Mouse (Mus musculus) T-helper 2 cell (primary cell): ENCODE data around the gene Macrod2.

Source experiments
- in situ Hi-C: fragments of 300-600 bp; cut with MboI, MseI; formaldehyde crosslinking; loops from one replicate; pipeline ENCODE4 v1.15.1; 2025; ENCODE audit warnings: high pct_unique_total_duplicates

Gene Macrod2

GRCm38 (mm10) chr2:140906123-140906522 is 511.0 kb downstream of the Macrod2 start:
- in situ Hi-C loops, result no loop called here

GRCm38 (mm10) chr2:140911463-140911862 is 516.4 kb downstream of the Macrod2 start:
- in situ Hi-C loops, result no loop called here

DNA sequence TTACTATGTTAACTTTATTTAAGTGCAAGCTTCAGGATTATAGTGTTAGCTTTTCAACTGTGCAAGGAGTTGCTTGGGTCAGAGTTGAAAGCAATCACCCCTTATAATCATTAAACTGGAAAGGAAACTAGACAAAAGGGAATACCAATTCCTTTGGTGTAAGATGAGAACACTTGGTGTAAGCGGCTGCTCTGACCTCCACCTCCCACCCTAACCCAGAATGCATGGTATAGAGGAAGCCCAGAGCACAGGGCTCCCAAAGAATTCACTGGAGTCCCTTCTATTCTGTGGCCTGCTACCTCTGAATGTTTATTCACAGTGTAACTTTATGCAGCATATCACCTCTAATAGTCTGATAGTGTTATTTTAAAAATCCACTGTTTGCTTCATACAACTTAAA is 517.1 kb downstream of the Macrod2 start:
- in situ Hi-C loops, result no loop called here

- in situ Hi-C loops, result no loop called here
These were observed 517.8 kb downstream of the Macrod2 start for GRCm38 (mm10) chr2:140912931-140913330.

DNA sequence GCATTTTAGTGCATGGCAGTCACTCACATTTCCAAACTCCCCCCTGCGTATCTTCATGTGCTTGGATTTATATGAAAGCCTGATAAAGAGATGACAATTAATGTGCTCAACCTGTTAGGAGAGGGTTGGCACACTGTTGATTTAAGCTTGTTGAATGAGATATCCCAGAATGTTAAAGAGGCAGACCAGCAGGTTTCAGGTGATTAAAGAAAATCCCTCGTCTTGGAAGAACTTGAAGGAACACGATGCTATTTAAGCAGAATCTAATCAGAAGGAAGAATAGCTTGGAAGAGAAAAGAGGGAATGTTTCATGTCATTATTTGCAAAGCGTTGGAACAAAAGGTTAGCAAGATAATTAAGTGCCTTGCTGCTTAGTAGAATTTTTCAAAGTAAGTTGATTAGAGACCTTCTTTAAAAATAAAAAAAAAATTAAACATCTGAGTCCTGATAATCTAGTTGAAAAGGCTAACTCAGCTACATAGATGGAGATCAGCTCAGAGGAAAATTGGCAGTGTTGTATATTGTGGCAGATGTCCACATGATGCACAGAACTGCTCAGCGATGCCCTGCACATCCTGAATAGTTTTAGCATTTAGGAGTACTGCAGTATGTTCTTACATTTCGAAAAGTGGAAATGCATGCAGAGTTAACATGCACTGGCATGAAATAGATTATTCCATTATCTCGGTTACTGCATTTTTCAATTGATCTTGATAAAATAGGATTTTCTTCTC is 518.7 kb downstream of the Macrod2 start:
- in situ Hi-C loops, result no loop called here

GRCm38 (mm10) chr2:140926922-140927321 is 531.8 kb downstream of the Macrod2 start:
- in situ Hi-C loops, result no loop called here

DNA sequence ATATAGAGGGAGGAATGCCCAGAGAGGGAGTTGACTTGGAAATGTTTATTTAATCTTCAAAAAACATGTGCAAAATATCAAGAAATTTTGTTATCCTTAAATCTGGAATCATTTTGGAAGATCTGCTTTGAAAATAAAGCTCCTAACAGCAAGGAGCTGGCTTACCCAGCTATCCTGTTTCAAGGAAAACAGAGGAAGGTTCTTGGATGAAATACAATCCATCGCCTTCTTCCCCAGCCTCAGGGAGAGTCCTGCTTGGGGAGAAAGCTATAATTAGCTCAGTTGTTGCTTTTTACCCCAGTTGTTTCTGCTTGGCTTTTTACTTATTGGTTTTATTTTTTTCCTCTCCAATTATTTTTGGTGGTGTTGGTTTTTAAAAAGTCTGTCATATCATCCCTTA is 539.4 kb downstream of the Macrod2 start:
- in situ Hi-C loops, result no loop called here

- in situ Hi-C loops, result no loop called here
These were observed 554.4 kb downstream of the Macrod2 start for GRCm38 (mm10) chr2:140949461-140949860.

DNA sequence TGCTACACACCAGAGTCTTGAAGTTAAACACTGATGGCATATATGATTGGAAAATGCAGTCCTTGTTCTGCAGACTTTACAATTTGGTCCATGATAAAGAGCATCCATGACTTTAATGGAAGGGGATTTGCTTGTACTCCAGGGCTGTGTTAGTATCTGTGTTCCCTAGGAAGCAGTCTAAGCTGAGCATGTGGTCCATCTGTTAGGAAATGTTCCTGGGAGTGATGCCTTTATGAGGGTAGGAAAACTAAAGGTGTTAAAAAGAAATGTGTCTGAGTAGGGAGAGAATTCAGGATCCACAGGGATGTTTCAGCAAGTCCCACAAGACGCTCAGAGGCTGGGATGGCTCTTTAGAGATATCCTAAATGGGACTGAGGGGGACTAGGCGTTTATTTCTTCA is 564.1 kb downstream of the Macrod2 start:
- in situ Hi-C loops, result no loop called here

GRCm38 (mm10) chr2:140970181-140970580 is 575.1 kb downstream of the Macrod2 start:
- in situ Hi-C loops, result loop anchor here (10.0 kb wide), 1 partner anchor 525 kb away; no protein-coding TSS in a partner anchor

DNA sequence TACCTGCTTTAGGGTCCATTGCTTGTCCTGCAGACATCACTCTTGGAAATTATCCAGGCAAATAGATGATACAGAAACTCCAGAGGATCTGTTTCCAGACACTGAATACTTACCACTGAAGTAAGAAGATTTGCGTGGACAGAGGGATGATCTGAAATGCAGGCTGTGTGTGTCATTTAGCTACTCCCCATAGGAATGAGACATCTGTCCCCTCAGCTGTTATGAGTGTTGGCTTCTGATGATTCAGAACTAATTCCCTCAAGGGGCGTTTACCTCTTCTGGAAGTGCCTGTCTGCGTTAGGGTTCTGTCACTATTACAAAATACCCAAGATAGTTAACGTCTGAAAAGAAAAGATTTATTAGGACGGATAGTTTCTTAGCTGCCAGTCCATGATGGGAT is 576.7 kb downstream of the Macrod2 start:
- in situ Hi-C loops, result loop anchor here (10.0 kb wide), 1 partner anchor 527 kb away; no protein-coding TSS in a partner anchor

DNA sequence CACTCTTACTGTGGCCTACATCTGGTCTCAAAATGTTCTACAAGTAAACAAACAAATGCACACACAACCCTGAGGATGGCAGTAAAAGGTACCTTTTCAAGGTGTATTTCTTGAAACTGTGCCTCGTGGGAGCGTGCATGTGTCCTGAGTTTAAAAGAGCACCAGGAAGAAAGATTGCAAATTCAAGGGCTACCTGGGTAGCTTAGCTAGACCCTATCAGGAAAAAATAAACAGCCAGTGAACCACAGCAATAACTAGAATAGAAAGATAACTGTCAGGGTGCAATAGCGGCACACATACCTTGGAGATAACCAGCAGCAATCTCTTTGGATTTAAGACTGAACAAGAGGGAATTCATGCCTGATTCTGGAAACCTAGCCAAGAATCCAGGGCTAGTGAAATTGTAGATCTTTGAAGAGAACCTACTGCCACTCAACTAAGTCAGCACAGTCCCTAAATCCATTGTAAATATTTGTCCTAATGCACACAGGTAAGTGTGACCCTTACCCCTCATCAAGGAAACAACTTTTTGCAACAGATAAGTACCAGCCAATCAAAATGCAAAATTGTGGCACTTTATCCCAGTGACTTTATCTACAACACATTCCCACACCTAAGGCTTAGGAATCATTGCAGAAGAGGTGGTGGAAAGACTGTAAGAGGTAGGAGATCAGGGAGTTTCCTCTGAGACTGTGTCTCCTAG is 590.7 kb downstream of the Macrod2 start:
- in situ Hi-C loops, result no loop called here

- in situ Hi-C loops, result no loop called here
These were observed 608.7 kb downstream of the Macrod2 start for GRCm38 (mm10) chr2:141003846-141004245.

DNA sequence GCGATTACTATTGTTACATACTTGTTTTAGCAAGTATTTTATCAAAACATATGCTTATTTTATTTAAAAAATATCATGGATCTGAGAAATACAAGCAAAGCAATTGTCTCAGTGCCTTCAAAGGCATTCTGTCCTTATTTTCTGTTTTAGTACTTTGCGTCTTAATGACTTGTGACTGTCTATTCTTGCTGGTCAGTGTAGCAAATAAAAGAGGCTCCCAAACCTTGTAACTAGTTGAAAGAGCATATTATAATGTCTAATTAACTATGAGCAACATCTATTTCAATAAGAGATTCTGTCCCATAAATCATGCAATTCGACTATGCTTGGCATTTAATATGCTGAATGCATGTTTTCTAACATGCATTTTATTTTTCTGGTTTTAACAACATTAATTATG is 609.2 kb downstream of the Macrod2 start:
- in situ Hi-C loops, result no loop called here

- in situ Hi-C loops, result no loop called here
These were observed 610.5 kb downstream of the Macrod2 start for GRCm38 (mm10) chr2:141005616-141006015.

GRCm38 (mm10) chr2:141007725-141008124 is 612.6 kb downstream of the Macrod2 start:
- in situ Hi-C loops, result no loop called here

DNA sequence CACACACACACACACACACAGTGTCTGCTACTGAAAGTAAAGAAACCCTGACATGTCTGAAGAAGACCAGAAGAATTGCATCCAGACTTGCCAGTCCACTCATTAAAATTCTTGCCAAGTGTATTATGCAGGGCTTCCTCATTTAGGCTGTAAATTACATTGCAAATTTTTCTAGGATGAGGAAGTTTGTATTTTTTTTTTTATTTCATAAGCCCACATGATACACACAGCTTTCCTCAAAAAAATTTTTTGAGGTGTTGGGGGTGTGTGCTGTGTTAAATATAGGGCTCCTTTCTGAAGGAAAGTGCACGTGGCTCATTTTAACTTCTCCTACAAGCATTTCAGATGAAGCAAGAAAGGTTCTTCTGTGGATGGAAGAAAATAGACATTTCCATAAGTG is 613.3 kb downstream of the Macrod2 start:
- in situ Hi-C loops, result no loop called here

DNA sequence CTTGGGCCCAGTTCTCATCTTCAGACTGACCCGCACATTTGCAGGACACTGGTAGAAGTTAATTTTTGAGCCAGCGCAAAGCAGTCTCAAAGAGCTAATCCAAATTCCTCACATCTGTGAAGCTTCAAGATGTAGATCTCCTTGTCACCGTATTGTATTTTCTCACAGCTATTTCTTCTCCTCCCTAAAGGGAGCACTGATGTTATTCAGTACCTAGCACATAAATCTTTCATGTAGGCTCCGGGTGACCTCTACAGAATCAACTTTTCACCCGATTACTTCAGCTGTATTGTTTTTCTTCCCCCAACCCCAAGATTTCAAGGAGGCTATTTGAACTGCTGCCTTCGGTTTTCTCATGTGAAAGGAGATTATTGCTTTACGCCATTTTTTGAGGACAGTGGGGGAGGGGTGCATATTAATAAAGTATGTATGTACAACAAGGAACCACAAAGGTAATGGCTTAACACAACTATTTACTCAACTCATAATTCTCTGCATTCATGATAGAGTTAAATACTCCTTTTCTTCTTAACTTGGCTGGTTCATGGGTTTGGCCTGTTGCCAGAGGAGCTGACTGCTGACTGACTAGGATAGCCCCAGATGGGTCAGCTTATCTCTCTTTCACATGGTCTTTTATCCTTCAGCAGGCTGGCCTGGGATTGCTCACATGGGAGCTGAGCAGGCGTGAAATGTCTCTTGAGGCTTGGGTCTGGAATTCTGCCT is 618.5 kb downstream of the Macrod2 start:
- in situ Hi-C loops, result no loop called here

- in situ Hi-C loops, result no loop called here
These were observed 627.9 kb downstream of the Macrod2 start for GRCm38 (mm10) chr2:141022971-141023370.

GRCm38 (mm10) chr2:141023916-141024315 is 628.8 kb downstream of the Macrod2 start:
- in situ Hi-C loops, result no loop called here

GRCm38 (mm10) chr2:141024316-141025043 is 629.4 kb downstream of the Macrod2 start:
- in situ Hi-C loops, result no loop called here
